Mouse (Mus musculus) induced T-regulatory cell, adult 2 months (primary cell): ENCODE measurements at regions not wholly inside any gene's neighbourhood (a gene's known extent, or its start where the extent isn't known, plus 50 kb on each side); places are given as distances from the start of the nearest gene placed in this dataset.

Experiments
- DNase-seq: peaks from one replicate; pipeline ENCODE4 v3.0.0-alpha.2; 2012; ENCODE audit warnings: low read depth

- peak; percentile 26 for DNase-seq
These were observed 225.4 kb upstream of the Galnt5 start for GRCm38 (mm10) chr2:57772315-57772714.

GRCm38 (mm10) chr2:57776154-57776553 lies 221.5 kb upstream of the Galnt5 start:
- DNase-seq = no peak

GRCm38 (mm10) chr2:57780836-57781235 lies 216.8 kb upstream of the Galnt5 start:
- DNase-seq = no peak

GRCm38 (mm10) chr2:57793519-57794296 lies 204.0 kb upstream of the Galnt5 start:
- no peak for DNase-seq

- DNase-seq = no peak
These were observed 198.4 kb upstream of the Galnt5 start for GRCm38 (mm10) chr2:57799279-57799678.

GRCm38 (mm10) chr2:57807911-57808310 lies 189.8 kb upstream of the Galnt5 start:
- no peak for DNase-seq

GRCm38 (mm10) chr2:57812996-57813395 lies 184.7 kb upstream of the Galnt5 start:
- DNase-seq = no peak

GRCm38 (mm10) chr2:57820343-57820742 lies 177.3 kb upstream of the Galnt5 start:
- DNase-seq = no peak

- DNase-seq = no peak
These were observed 176.8 kb upstream of the Galnt5 start for GRCm38 (mm10) chr2:57820923-57821322.

GRCm38 (mm10) chr2:57828284-57828683 lies 169.4 kb upstream of the Galnt5 start:
- no peak for DNase-seq

- peak; percentile 48 for DNase-seq
These were observed 164.9 kb upstream of the Galnt5 start for GRCm38 (mm10) chr2:57832565-57833355.

GRCm38 (mm10) chr2:57845135-57845534 lies 152.5 kb upstream of the Galnt5 start:
- no peak for DNase-seq

GRCm38 (mm10) chr2:57847707-57848106 lies 150.0 kb upstream of the Galnt5 start:
- no peak for DNase-seq

- DNase-seq = no peak
These were observed 148.2 kb upstream of the Galnt5 start for GRCm38 (mm10) chr2:57849338-57850057.

- DNase-seq = no peak
These were observed 147.7 kb upstream of the Galnt5 start for GRCm38 (mm10) chr2:57850058-57850400.

- DNase-seq = no peak
These were observed 141.1 kb upstream of the Galnt5 start for GRCm38 (mm10) chr2:57856524-57857107.

GRCm38 (mm10) chr2:57865289-57865688 lies 132.4 kb upstream of the Galnt5 start:
- DNase-seq = no peak

GRCm38 (mm10) chr2:57868046-57868445 lies 129.6 kb upstream of the Galnt5 start:
- no peak for DNase-seq

GRCm38 (mm10) chr2:57900168-57900567 lies 97.5 kb upstream of the Galnt5 start:
- no peak for DNase-seq

GRCm38 (mm10) chr2:57900580-57901247 lies 97.0 kb upstream of the Galnt5 start:
- DNase-seq = no peak

GRCm38 (mm10) chr2:57905184-57905583 lies 92.5 kb upstream of the Galnt5 start:
- DNase-seq = no peak

GRCm38 (mm10) chr2:57906939-57907338 lies 90.7 kb upstream of the Galnt5 start:
- DNase-seq = no peak
